24 mouse cellular contexts compared by ENCODE assay signal in the genomic region with DNA sequence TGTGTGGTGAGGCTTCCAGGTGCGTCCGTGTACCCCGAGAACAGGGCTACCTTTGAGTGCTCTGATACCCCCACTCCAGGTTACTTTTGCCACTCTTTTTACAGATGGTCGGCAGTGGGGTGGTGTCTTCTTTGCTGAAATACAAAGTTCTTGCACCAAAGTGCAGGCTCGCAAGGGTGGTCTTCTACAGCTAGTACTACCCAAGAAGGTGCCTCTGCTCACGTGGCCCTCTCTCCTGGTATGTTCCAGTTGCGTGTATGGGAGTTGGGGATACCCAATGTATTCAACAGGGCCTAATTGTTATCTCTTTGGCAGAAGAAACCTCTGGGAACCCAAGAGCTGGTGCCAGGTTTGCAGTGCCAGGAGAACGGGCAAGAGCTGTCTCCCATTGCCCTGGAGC. TPM values are rescaled to one million over a fixed set of nuclear protein-coding genes. Genes with fewer than 3 reads are reported as not detected.
A peak's percentile ranks its signal among the peaks of the same experiment; 100 is the strongest.
DNase-seq lines count a peak whose midpoint lies in the region; ATAC-seq and TF ChIP-seq lines count a peak whose summit lies in the region.
"Had no signal": no experiment of that assay in that cellular context is flagged by ENCODE, and none has a peak within 500 bp of the region (broad histone marks: within the 10 kb centered on the region; RNA-seq: fewer than 3 reads in every experiment).

No protein-coding gene starts in this region.

- no peaks in the 10 kb centered on the region for H3K9me3 ChIP-seq in heart, embryonic 11.5 days (replicated peaks; ENCODE audit: control insufficient read depth, low read length)
- H3K9me3 ChIP-seq in heart, embryonic 12.5 days (replicated peaks), result no peaks in the 10 kb centered on the region
- H3K9me3 ChIP-seq in midbrain, embryonic 11.5 days (ENCODE audit: control insufficient read depth, low read length), result no peaks in the 10 kb centered on the region
- H3K9me3 ChIP-seq in midbrain, postnatal 0 days (ENCODE audit: low read length), result no peaks in the 10 kb centered on the region
- H3K9me3 ChIP-seq: embryonic facial prominence, embryonic 12.5 days; embryonic facial prominence, embryonic 15.5 days; heart, embryonic 10.5 days; heart, embryonic 15.5 days had no signal

- H3K36me3 ChIP-seq in heart, embryonic 11.5 days (ENCODE audit: control insufficient read depth, insufficient read depth, low read length), result peaks cover 61% of the 10 kb centered on the region
- H3K36me3 ChIP-seq in heart, embryonic 12.5 days, result peaks cover 81% of the 10 kb centered on the region
- peaks cover 47% of the 10 kb centered on the region for H3K36me3 ChIP-seq in midbrain, embryonic 11.5 days (ENCODE audit: control insufficient read depth, insufficient read depth, low read length)
- peaks cover 57% of the 10 kb centered on the region for H3K36me3 ChIP-seq in midbrain, postnatal 0 days (ENCODE audit: insufficient read depth, low read length)

- H3K27ac ChIP-seq in gastrocnemius, adult 2 months, result peak overlapping the region; percentile 97; the same call in 1 of the 2 replicates
- H3K27ac ChIP-seq in heart, embryonic 11.5 days (ENCODE audit: low read depth, low read length), result no peak overlapping the region
- H3K27ac ChIP-seq in heart, embryonic 12.5 days (ENCODE audit: poor library complexity, severe bottlenecking), result no peak overlapping the region
- no peak overlapping the region for H3K27ac ChIP-seq in midbrain, embryonic 11.5 days (ENCODE audit: low read depth, low read length)
- H3K27ac ChIP-seq in midbrain, postnatal 0 days (ENCODE audit: low read depth, low read length), result no peak overlapping the region
- H3K27ac ChIP-seq: embryonic facial prominence, embryonic 12.5 days; embryonic facial prominence, embryonic 15.5 days; heart, adult 2 months; heart, embryonic 10.5 days; heart, embryonic 15.5 days; hindbrain, embryonic 14.5 days had no signal

- no peak for DNase-seq in gastrocnemius, adult 2 months
- no peak for DNase-seq in gastrocnemius, postnatal 10 days
- peak; percentile 73 for DNase-seq in midbrain, embryonic 11.5 days (ENCODE audit: low spot score, missing footprints)
- DNase-seq in midbrain, postnatal 0 days (ENCODE audit: low spot score), result no peak
- no peak for DNase-seq in adrenal gland, postnatal 36 days
- DNase-seq: adrenal gland, adult 8-10 months; adrenal gland, postnatal 25 days; cerebellum, adult 18-20 months; cerebellum, adult 9-10 months; forebrain, postnatal 0 days; heart, adult 2 months; heart, postnatal 10 days; heart, postnatal 36 days had no signal

- H3K4me3 ChIP-seq in gastrocnemius, adult 2 months, result no peak overlapping the region
- H3K4me3 ChIP-seq in heart, embryonic 11.5 days (ENCODE audit: low read depth, low read length), result no peak overlapping the region
- H3K4me3 ChIP-seq in heart, embryonic 12.5 days, result no peak overlapping the region
- no peak overlapping the region for H3K4me3 ChIP-seq in midbrain, embryonic 11.5 days (ENCODE audit: low read depth, low read length)
- no peak overlapping the region for H3K4me3 ChIP-seq in midbrain, postnatal 0 days (ENCODE audit: low read depth, low read length)
- H3K4me3 ChIP-seq: embryonic facial prominence, embryonic 12.5 days; embryonic facial prominence, embryonic 15.5 days; heart, adult 2 months; heart, embryonic 10.5 days had no signal

- H3K9ac ChIP-seq in heart, embryonic 11.5 days (ENCODE audit: low read depth, low read length), result 0 out of 2 replicates have a peak overlapping the region, but pooled peaks have one; percentile 16
- no peak overlapping the region for H3K9ac ChIP-seq in heart, embryonic 12.5 days
- no peak overlapping the region for H3K9ac ChIP-seq in midbrain, embryonic 11.5 days (ENCODE audit: low read length)
- H3K9ac ChIP-seq in midbrain, postnatal 0 days (replicated peaks; ENCODE audit: low read length, poor library complexity, severe bottlenecking), result no peak overlapping the region
- H3K9ac ChIP-seq: embryonic facial prominence, embryonic 12.5 days; embryonic facial prominence, embryonic 15.5 days; forebrain, postnatal 0 days; hindbrain, embryonic 14.5 days had no signal

- no peak for ATAC-seq in heart, embryonic 11.5 days (replicated peaks; ENCODE audit: insufficient number of reproducible peaks, low FRiP score, low TSS enrichment)
- no peak for ATAC-seq in heart, embryonic 12.5 days (ENCODE audit: insufficient number of reproducible peaks, low FRiP score)
- no peak for ATAC-seq in midbrain, embryonic 11.5 days (ENCODE audit: low FRiP score)
- no peak for ATAC-seq in midbrain, postnatal 0 days (ENCODE audit: low FRiP score)
- ATAC-seq: activated CD4-positive, CD25-positive, alpha-beta regulatory T cell, adult 4 months; forebrain, embryonic 14.5 days; forebrain, postnatal 0 days; hindbrain, postnatal 0 days; inflammation-experienced regulatory T-cells, adult 6 months had no signal

- WGBS in heart, embryonic 11.5 days (ENCODE audit: insufficient replicate concordance), result 94% methylated on average over 8 of the region's 8 CpGs
- WGBS in heart, embryonic 12.5 days, result 95% methylated on average over 8 of the region's 8 CpGs
- 94% methylated on average over 8 of the region's 8 CpGs for WGBS in midbrain, embryonic 11.5 days
- WGBS in midbrain, postnatal 0 days, result 97% methylated on average over 8 of the region's 8 CpGs

- H3K27me3 ChIP-seq in heart, embryonic 11.5 days (ENCODE audit: control insufficient read depth, insufficient read depth, low read length), result no peaks in the 10 kb centered on the region
- H3K27me3 ChIP-seq in heart, embryonic 12.5 days (replicated peaks), result no peaks in the 10 kb centered on the region
- no peaks in the 10 kb centered on the region for H3K27me3 ChIP-seq in midbrain, embryonic 11.5 days (ENCODE audit: control insufficient read depth, insufficient read depth, low read length)
- no peaks in the 10 kb centered on the region for H3K27me3 ChIP-seq in midbrain, postnatal 0 days (ENCODE audit: insufficient read depth, low read length)
- H3K27me3 ChIP-seq: embryonic facial prominence, embryonic 12.5 days; embryonic facial prominence, embryonic 15.5 days; heart, embryonic 15.5 days had no signal

- intact Hi-C loops in gastrocnemius, adult 2 months (cut with DNase I), result no loop called here

- no peak for TF ChIP-seq CTCF in gastrocnemius, adult 2 months (IDR thresholded peaks at IDR 0.05)
- no peak for TF ChIP-seq CTCF in midbrain, postnatal 0 days (IDR thresholded peaks at IDR 0.05)

- peaks cover 15% of the 10 kb centered on the region for H3K4me1 ChIP-seq in heart, embryonic 11.5 days (ENCODE audit: control insufficient read depth, insufficient read depth, low read length)
- H3K4me1 ChIP-seq in heart, embryonic 12.5 days (replicated peaks), result peaks cover 26% of the 10 kb centered on the region
- peaks cover 15% of the 10 kb centered on the region for H3K4me1 ChIP-seq in midbrain, embryonic 11.5 days (ENCODE audit: control insufficient read depth, insufficient read depth, low read length)
- H3K4me1 ChIP-seq in midbrain, postnatal 0 days (ENCODE audit: insufficient read depth, low read length), result 0 out of 2 replicates have a peak, but pooled peaks cover 9% of the 10 kb centered on the region

- H3K4me2 ChIP-seq in heart, embryonic 11.5 days, result no peak overlapping the region
- no peak overlapping the region for H3K4me2 ChIP-seq in heart, embryonic 12.5 days
- H3K4me2 ChIP-seq in midbrain, embryonic 11.5 days, result no peak overlapping the region
- H3K4me2 ChIP-seq in midbrain, postnatal 0 days (ENCODE audit: low read depth, low read length, poor library complexity, severe bottlenecking), result no peak overlapping the region
- H3K4me2 ChIP-seq: embryonic facial prominence, embryonic 12.5 days; embryonic facial prominence, embryonic 15.5 days; heart, embryonic 15.5 days; hindbrain, embryonic 14.5 days had no signal

RNA-seq across cellular contexts. Expression of gene Usp19, which starts 2.8 kb away (rescaled TPM):
- total RNA-seq in gastrocnemius, adult 2 months (2021), result 100 to 1,000 TPM; 124 TPM
- 100 to 1,000 TPM in 1 of 2 experiments, 10 to 100 TPM in 1; 91.5 to 109 TPM for total RNA-seq in gastrocnemius, postnatal 10 days (2021)
- 48.9 and 57.4 TPM in 2 replicates for polyA plus RNA-seq in heart, embryonic 11.5 days (2014; fragmentation: Nextera tagmentation; extraction: Ambion mirVana)
- polyA plus RNA-seq in heart, embryonic 12.5 days (2016; fragmentation: Nextera tagmentation; extraction: Ambion mirVana), result 78.0 and 84.2 TPM in 2 replicates
- polyA plus RNA-seq in midbrain, embryonic 11.5 days (2014; fragmentation: Nextera tagmentation; extraction: Ambion mirVana), result 62.2 and 63.0 TPM in 2 replicates
- 86.5 and 113 TPM in 2 replicates for total RNA-seq in midbrain, postnatal 0 days (2014; rRNA removed)
- 48.2 and 50.7 TPM in 2 replicates for polyA plus RNA-seq in midbrain, postnatal 0 days (2015; fragmentation: Nextera tagmentation; extraction: Ambion mirVana)
- total RNA-seq in adrenal gland, postnatal 36 days (2021), result 100 to 1,000 TPM; 204 to 213 TPM

RNA-seq across cellular contexts. Expression of gene Lamb2, which starts 13.7 kb away (rescaled TPM):
- 100 to 1,000 TPM; 104 to 171 TPM for total RNA-seq in gastrocnemius, adult 2 months (2021)
- total RNA-seq in gastrocnemius, postnatal 10 days (2021), result 100 to 1,000 TPM; 156 to 169 TPM
- 22.7 and 30.4 TPM in 2 replicates for polyA plus RNA-seq in heart, embryonic 11.5 days (2014; fragmentation: Nextera tagmentation; extraction: Ambion mirVana)
- 67.2 and 68.6 TPM in 2 replicates for polyA plus RNA-seq in heart, embryonic 12.5 days (2016; fragmentation: Nextera tagmentation; extraction: Ambion mirVana)
- polyA plus RNA-seq in midbrain, embryonic 11.5 days (2014; fragmentation: Nextera tagmentation; extraction: Ambion mirVana), result 20.1 and 21.4 TPM in 2 replicates
- 56.5 and 169 TPM in 2 replicates for total RNA-seq in midbrain, postnatal 0 days (2014; rRNA removed)
- 15.8 and 18.5 TPM in 2 replicates for polyA plus RNA-seq in midbrain, postnatal 0 days (2015; fragmentation: Nextera tagmentation; extraction: Ambion mirVana)
- 100 to 1,000 TPM; 117 to 133 TPM for total RNA-seq in adrenal gland, postnatal 36 days (2021)

RNA-seq across cellular contexts. Expression of gene Qars, which starts 14.3 kb away (rescaled TPM):
- 10 to 100 TPM; 75.4 to 80.6 TPM for total RNA-seq in gastrocnemius, adult 2 months (2021)
- total RNA-seq in gastrocnemius, postnatal 10 days (2021), result 10 to 100 TPM; 77.2 to 78.3 TPM
- 86.7 and 89.6 TPM in 2 replicates for polyA plus RNA-seq in heart, embryonic 11.5 days (2014; fragmentation: Nextera tagmentation; extraction: Ambion mirVana)
- 70.1 and 73.1 TPM in 2 replicates for polyA plus RNA-seq in heart, embryonic 12.5 days (2016; fragmentation: Nextera tagmentation; extraction: Ambion mirVana)
- polyA plus RNA-seq in midbrain, embryonic 11.5 days (2014; fragmentation: Nextera tagmentation; extraction: Ambion mirVana), result 103 TPM in 2 replicates
- 107 and 146 TPM in 2 replicates for total RNA-seq in midbrain, postnatal 0 days (2014; rRNA removed)
- 62.0 and 62.6 TPM in 2 replicates for polyA plus RNA-seq in midbrain, postnatal 0 days (2015; fragmentation: Nextera tagmentation; extraction: Ambion mirVana)
- 100 to 1,000 TPM; 191 to 194 TPM for total RNA-seq in adrenal gland, postnatal 36 days (2021)

RNA-seq across cellular contexts. Expression of gene Qrich1, which starts 23.4 kb away (rescaled TPM):
- 10 to 100 TPM; 53.3 to 58.9 TPM for total RNA-seq in gastrocnemius, adult 2 months (2021)
- 10 to 100 TPM; 67.6 to 81.9 TPM for total RNA-seq in gastrocnemius, postnatal 10 days (2021)
- 103 and 109 TPM in 2 replicates for polyA plus RNA-seq in heart, embryonic 11.5 days (2014; fragmentation: Nextera tagmentation; extraction: Ambion mirVana)
- 108 and 115 TPM in 2 replicates for polyA plus RNA-seq in heart, embryonic 12.5 days (2016; fragmentation: Nextera tagmentation; extraction: Ambion mirVana)
- polyA plus RNA-seq in midbrain, embryonic 11.5 days (2014; fragmentation: Nextera tagmentation; extraction: Ambion mirVana), result 160 and 175 TPM in 2 replicates
- 240 and 284 TPM in 2 replicates for total RNA-seq in midbrain, postnatal 0 days (2014; rRNA removed)
- polyA plus RNA-seq in midbrain, postnatal 0 days (2015; fragmentation: Nextera tagmentation; extraction: Ambion mirVana), result 103 and 109 TPM in 2 replicates
- total RNA-seq in adrenal gland, postnatal 36 days (2021), result 100 to 1,000 TPM; 106 to 125 TPM

RNA-seq across cellular contexts. Expression of gene Klhdc8b, which starts 31.9 kb away (rescaled TPM):
- total RNA-seq in gastrocnemius, adult 2 months (2021), result 1 to 10 TPM; 1.7 to 2.5 TPM
- 1 to 10 TPM; 8.0 to 8.8 TPM for total RNA-seq in gastrocnemius, postnatal 10 days (2021)
- 58.1 and 71.8 TPM in 2 replicates for polyA plus RNA-seq in heart, embryonic 11.5 days (2014; fragmentation: Nextera tagmentation; extraction: Ambion mirVana)
- 96.5 and 99.1 TPM in 2 replicates for polyA plus RNA-seq in heart, embryonic 12.5 days (2016; fragmentation: Nextera tagmentation; extraction: Ambion mirVana)
- polyA plus RNA-seq in midbrain, embryonic 11.5 days (2014; fragmentation: Nextera tagmentation; extraction: Ambion mirVana), result 34.4 and 36.2 TPM in 2 replicates
- total RNA-seq in midbrain, postnatal 0 days (2014; rRNA removed), result 82.4 and 86.3 TPM in 2 replicates
- 56.1 and 59.2 TPM in 2 replicates for polyA plus RNA-seq in midbrain, postnatal 0 days (2015; fragmentation: Nextera tagmentation; extraction: Ambion mirVana)
- total RNA-seq in adrenal gland, postnatal 36 days (2021), result 10 to 100 TPM; 20.1 to 21.5 TPM
